Mouse (Mus musculus) lung, adult 18-20 months (tissue): ENCODE measurements around the gene Gm21876.
"Not testable (repeated sequence)": the region's sequence is repeated elsewhere in the genome, so short reads cannot be mapped to it uniquely, and the experiment has no call there.

Source experiments
- DNase-seq, 2 experiments: peaks; one replicate each; pipeline ENCODE4 v3.0.0; 2022; ENCODE audit warnings: mixed read lengths in 2 of 2

Gene Gm21876

GRCm38 (mm10) chrX:21175553-21175952 is at the start of gene Gm21876:
Gene Gm21876 (minus strand): TSS chrX:21175653.
- no peak for DNase-seq

- no peak for DNase-seq
These were observed 45.0 kb upstream of the Gm21876 start for GRCm38 (mm10) chrX:21220422-21220821.

GRCm38 (mm10) chrX:21146675-21147074 is 28.8 kb downstream of the Gm21876 start:
- DNase-seq = not testable (repeated sequence)
